Mouse (Mus musculus) kidney, postnatal 0 days (tissue): ENCODE results near the gene Acta2. TPM values are rescaled to one million over a fixed set of nuclear protein-coding genes. Genes with fewer than 3 reads are reported as not detected.

Source experiments
- ATAC-seq: fragments of 200-750 bp; cut with Nextera tagmentation; replicated peaks from 2 replicates; pipeline ENCODE4 v1.8.0; 2017; ENCODE audit warnings: low read depth, moderate number of reproducible peaks, moderate TSS enrichment, moderate library complexity; ENCODE audit not compliant: low FRiP score
- DNase-seq: peaks from one replicate; pipeline ENCODE4 v3.0.0-alpha.2; 2016; ENCODE audit warnings: low spot score
- H3K27ac ChIP-seq: fragments of 300-500 bp; sonication (generic); 2 replicates; pipeline ENCODE4 v1.5.1; 2014; ENCODE audit warnings: mild to moderate bottlenecking
- H3K27me3 ChIP-seq: fragments of 300-500 bp; sonication (generic); 2 replicates; pipeline ENCODE4 v1.6.1; 2014; ENCODE audit warnings: low read length, mixed read lengths; ENCODE audit not compliant: insufficient read depth
- H3K36me3 ChIP-seq: fragments of 300-500 bp; sonication (generic); 2 replicates; pipeline ENCODE4 v1.6.1; 2014; ENCODE audit warnings: low read length, mixed read lengths; ENCODE audit not compliant: insufficient read depth
- H3K4me1 ChIP-seq: fragments of 300-500 bp; sonication (generic); replicated peaks from 2 replicates; pipeline ENCODE4 v1.6.1; 2014; ENCODE audit warnings: antibody characterized with exemption, low read length, mixed read lengths; ENCODE audit not compliant: insufficient read depth
- H3K4me2 ChIP-seq: fragments of 300-500 bp; sonication (generic); 2 replicates; pipeline ENCODE4 v1.6.1; 2014; ENCODE audit warnings: mild to moderate bottlenecking, low read length, moderate library complexity, mixed read lengths
- H3K4me3 ChIP-seq: fragments of 300-500 bp; sonication (generic); replicated peaks from 2 replicates; pipeline ENCODE4 v1.5.1; 2014; ENCODE audit warnings: low read depth, low read length
- H3K9ac ChIP-seq: fragments of 300-500 bp; sonication (generic); 2 replicates; pipeline ENCODE4 v1.6.1; 2014; ENCODE audit warnings: low read depth, low read length
- H3K9me3 ChIP-seq: fragments of 300-500 bp; sonication (generic); replicated peaks from 2 replicates; pipeline ENCODE4 v1.6.1; 2016; ENCODE audit warnings: low read length, inconsistent platforms, mixed read lengths
- CTCF ChIP-seq: IDR thresholded peaks from 2 replicates; pipeline ENCODE4 v1.5.1; 2016; ENCODE audit warnings: antibody characterized with exemption, low read depth, mild to moderate bottlenecking, moderate library complexity
- WGBS: fragments of 180-500 bp; shearing (Covaris S2); extraction: QIAGEN DNeasy Blood & Tissue Kit; methylation state at CpG from one replicate; pipeline ENCODE4 v1.1.7; 2014; 5-methylcytosine and 5-hydroxymethylcytosine counted together
- polyA plus RNA-seq: library from polyadenylated mRNA; unstranded; fragments of >200 nt; fragmentation: Nextera tagmentation; extraction: Ambion mirVana; gene quantifications from 2 replicates; pipeline ENCODE4 v1.2.1, GENCODE M21; 2015

The Acta2 gene
- polyA plus RNA-seq, 1 experiment from 2014 or later: 450 TPM

DNA sequence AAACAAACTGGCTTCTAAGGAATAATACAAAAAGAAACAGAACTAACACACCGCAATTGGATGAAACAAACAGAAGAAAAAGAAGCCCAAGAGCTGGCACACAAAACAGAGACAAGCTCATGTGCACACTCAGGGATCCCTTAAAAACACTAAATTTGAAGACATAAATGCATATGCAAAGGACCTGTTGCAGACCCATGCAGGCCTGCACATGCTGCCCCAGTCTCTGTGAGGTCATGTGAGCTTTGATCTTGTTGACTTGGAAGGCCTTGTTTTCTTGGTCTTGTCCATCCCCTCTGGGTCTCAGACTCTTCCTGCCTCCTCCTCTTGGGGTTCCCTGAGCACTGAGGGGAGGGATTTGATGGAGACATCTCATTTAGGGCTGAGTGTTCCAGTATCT, 33.3 kb upstream of the Acta2 start:
- ATAC-seq (no peak), DNase-seq (no peak)
- Histone ChIP-seq H3K27ac (no peak overlapping the region), H3K4me1 (no peaks in the 10 kb centered on the region), H3K27me3 (no peaks in the 10 kb centered on the region), H3K9ac (no peak overlapping the region), H3K4me3 (no peak overlapping the region), H3K36me3 (no peaks in the 10 kb centered on the region), H3K4me2 (no peak overlapping the region), H3K9me3 (no peaks in the 10 kb centered on the region)
- WGBS: 96% methylated on average over 1 of the region's 1 CpGs
- no peak for TF ChIP-seq CTCF

DNA sequence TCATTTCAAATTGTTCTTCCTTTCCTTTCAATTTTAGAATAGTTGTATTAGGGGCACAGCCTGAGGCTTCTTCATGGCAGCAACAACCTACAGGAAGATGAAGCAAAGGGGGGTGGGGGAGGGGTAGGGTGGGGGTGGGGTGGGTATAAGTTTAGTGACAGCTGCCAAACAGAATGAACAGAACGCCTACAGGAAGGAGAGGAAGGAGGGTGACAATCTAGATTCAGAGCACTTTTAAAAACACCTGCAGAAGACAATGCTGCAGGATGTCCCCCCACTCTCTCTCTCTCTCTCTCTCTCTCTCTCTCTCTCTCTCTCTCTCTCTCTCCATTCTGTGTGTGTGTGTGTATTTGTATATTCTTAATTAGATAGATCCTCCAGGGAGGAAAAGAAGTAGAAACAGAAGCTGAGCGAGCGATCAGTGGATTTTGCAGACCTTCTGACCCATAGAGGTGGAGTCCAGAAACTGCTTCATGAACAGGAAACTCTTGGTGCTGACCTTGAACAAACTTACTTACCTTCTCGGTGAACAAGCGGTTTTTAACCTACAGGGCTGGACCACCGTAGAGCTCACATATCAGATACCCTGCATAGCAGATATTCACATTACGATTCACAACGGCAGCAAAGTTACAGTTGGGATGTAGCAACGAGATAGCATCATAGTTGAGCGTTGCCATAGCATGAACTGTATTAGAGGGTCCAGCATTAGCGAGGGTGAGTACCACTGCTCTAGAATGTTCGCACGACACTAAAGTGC, 32.4 kb upstream of the Acta2 start:
- 71% methylated on average over 13 of the region's 13 CpGs for WGBS
- H3K27me3 ChIP-seq: no peaks in the 10 kb centered on the region
- no peak overlapping the region for H3K4me3 ChIP-seq
- ATAC-seq (no peak), DNase-seq (no peak)
- no peaks in the 10 kb centered on the region for H3K9me3 ChIP-seq
- H3K27ac ChIP-seq: no peak overlapping the region
- H3K4me2 ChIP-seq: no peak overlapping the region
- no peaks in the 10 kb centered on the region for H3K36me3 ChIP-seq
- no peak overlapping the region for H3K9ac ChIP-seq
- no peaks in the 10 kb centered on the region for H3K4me1 ChIP-seq
- TF ChIP-seq CTCF: no peak

DNA sequence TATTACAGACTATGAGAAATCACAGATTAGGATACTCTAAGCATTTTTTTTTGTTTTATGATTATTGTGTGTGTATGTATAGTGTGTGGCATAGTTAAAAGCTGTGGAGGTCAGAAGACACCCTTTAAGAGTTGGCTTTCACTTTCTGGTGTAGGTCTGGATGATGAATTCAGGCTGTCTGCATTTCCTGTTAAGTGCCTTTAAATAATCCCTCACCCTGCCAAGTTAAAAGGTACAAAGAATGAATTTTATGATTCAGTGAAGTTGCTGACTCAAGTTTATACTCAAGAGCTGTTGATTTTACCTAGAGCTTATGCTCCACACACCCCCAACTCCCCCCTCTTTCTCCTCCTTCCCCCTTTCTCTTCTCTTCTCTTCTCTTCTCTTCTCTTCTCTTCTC, 31.8 kb upstream of the Acta2 start:
- no peaks in the 10 kb centered on the region for H3K27me3 ChIP-seq
- H3K4me1 ChIP-seq: no peaks in the 10 kb centered on the region
- no peaks in the 10 kb centered on the region for H3K9me3 ChIP-seq
- H3K4me2 ChIP-seq: no peak overlapping the region
- no peak overlapping the region for H3K4me3 ChIP-seq
- ATAC-seq (no peak), DNase-seq (peak; percentile 21)
- no peak for TF ChIP-seq CTCF
- H3K9ac ChIP-seq: no peak overlapping the region
- no peaks in the 10 kb centered on the region for H3K36me3 ChIP-seq
- no peak overlapping the region for H3K27ac ChIP-seq

DNA sequence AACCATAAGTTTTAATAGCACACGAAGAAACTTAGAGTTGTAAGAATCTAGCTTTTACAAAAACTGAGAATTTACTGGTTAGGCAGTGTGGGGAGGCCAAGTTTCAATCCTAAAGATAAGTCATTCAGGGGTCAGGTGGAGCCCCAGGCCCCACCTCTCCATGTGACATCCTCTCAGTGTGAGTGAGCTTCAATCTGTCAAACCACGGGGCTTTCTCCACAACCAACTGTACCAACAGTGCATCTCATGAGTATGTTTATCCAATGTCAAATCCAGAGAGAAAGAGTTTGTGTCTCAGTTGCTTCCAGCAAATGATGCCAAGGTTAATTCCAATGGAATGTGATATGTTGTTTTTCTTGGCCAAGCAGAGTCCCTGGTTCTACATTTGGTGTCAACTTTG, 29.4 kb upstream of the Acta2 start:
- H3K9ac ChIP-seq: no peak overlapping the region
- ATAC-seq (no peak), DNase-seq (no peak)
- no peak overlapping the region for H3K4me2 ChIP-seq
- WGBS: 43% methylated on average over 2 of the region's 2 CpGs
- no peaks in the 10 kb centered on the region for H3K9me3 ChIP-seq
- no peaks in the 10 kb centered on the region for H3K4me1 ChIP-seq
- H3K36me3 ChIP-seq: no peaks in the 10 kb centered on the region
- H3K4me3 ChIP-seq: no peak overlapping the region
- no peak overlapping the region for H3K27ac ChIP-seq
- no peaks in the 10 kb centered on the region for H3K27me3 ChIP-seq
- no peak for TF ChIP-seq CTCF

DNA sequence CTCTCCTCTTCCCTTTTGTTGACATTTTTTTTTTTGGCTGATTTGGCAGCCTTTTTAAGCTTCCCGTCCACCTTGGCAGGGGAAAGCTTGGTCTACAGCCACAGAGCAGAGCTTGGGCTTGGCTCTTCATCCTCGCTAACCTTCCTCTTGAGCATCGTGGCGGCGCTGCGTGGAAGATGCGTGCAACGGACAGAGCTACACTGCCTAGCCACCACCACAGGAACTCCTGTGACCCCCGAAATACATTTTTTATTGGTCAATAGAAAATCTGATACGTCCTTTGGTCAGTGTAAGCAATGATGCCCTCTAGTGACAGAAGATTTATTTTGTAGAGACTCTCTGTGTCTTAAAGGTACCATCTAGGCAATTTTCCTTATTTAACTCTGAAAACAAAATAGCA, 29.0 kb upstream of the Acta2 start:
- Histone ChIP-seq H3K36me3 (no peaks in the 10 kb centered on the region), H3K9me3 (no peaks in the 10 kb centered on the region), H3K27me3 (no peaks in the 10 kb centered on the region), H3K4me2 (peak overlapping the region; percentile 38), H3K27ac (no peak overlapping the region), H3K4me3 (no peak overlapping the region), H3K4me1 (no peaks in the 10 kb centered on the region), H3K9ac (0 out of 2 replicates have a peak overlapping the region, but pooled peaks have one; percentile 23)
- DNase-seq: peak; percentile 63
- no peak for ATAC-seq
- peak; percentile 64 for TF ChIP-seq CTCF
- WGBS: 55% methylated on average over 10 of the region's 10 CpGs

DNA sequence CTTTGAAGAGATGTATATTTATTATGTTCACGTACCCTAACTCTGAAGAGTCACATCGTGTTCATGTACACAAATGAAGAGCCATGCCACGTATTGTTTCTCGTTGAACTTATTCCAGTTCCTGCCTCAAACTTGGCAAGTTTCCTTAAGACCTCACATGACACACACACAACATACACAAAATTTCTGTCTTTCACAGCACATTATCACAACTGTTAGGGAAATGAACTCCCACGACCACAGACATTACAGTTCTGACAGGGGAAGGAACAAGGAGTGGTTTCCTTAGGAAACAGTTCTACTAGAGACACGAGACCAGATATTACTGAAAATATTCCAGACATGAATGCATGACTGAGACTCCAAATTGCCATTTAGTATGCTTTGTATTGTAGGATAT, 28.2 kb upstream of the Acta2 start:
- no peak for TF ChIP-seq CTCF
- Histone ChIP-seq H3K4me1 (no peaks in the 10 kb centered on the region), H3K9me3 (no peaks in the 10 kb centered on the region), H3K27me3 (no peaks in the 10 kb centered on the region), H3K4me3 (no peak overlapping the region), H3K27ac (no peak overlapping the region), H3K4me2 (no peak overlapping the region), H3K9ac (no peak overlapping the region), H3K36me3 (no peaks in the 10 kb centered on the region)
- 70% methylated on average over 6 of the region's 6 CpGs for WGBS
- ATAC-seq (no peak), DNase-seq (peak; percentile 39)

DNA sequence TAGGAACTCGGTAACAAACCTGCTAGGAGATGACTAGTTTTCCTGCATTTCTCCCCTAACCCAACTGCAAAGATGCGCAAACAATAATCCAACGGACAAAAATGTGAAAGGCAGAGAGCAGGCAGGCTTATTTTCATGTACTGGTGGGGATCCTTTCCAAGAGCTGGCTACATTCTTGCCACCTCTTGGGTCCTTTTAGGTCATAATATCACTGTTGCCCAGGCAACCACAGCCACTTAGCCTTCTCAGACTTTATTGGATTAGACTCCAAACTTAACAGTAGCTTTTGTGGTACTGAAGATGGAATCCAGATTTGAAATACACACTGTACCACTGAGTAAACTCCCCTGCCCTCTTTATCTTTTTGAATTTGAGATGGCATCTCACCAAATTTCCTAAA, 22.7 kb upstream of the Acta2 start:
- H3K4me2 ChIP-seq: no peak overlapping the region
- TF ChIP-seq CTCF: no peak
- no peaks in the 10 kb centered on the region for H3K36me3 ChIP-seq
- DNase-seq (no peak), ATAC-seq (no peak)
- H3K9me3 ChIP-seq: no peaks in the 10 kb centered on the region
- WGBS: 89% methylated on average over 3 of the region's 3 CpGs
- H3K27ac ChIP-seq: no peak overlapping the region
- H3K9ac ChIP-seq: no peak overlapping the region
- H3K4me3 ChIP-seq: no peak overlapping the region
- no peaks in the 10 kb centered on the region for H3K4me1 ChIP-seq
- H3K27me3 ChIP-seq: no peaks in the 10 kb centered on the region
